Mouse (Mus musculus): Measurements from ENCODE around the gene Tnks2. TPM values are rescaled to one million over a fixed set of nuclear protein-coding genes. Genes with fewer than 3 reads are reported as not detected.

Tnks2 gene
- polyA plus RNA-seq, 1 experiment from 2014 or later, result 52.3 TPM

DNA sequence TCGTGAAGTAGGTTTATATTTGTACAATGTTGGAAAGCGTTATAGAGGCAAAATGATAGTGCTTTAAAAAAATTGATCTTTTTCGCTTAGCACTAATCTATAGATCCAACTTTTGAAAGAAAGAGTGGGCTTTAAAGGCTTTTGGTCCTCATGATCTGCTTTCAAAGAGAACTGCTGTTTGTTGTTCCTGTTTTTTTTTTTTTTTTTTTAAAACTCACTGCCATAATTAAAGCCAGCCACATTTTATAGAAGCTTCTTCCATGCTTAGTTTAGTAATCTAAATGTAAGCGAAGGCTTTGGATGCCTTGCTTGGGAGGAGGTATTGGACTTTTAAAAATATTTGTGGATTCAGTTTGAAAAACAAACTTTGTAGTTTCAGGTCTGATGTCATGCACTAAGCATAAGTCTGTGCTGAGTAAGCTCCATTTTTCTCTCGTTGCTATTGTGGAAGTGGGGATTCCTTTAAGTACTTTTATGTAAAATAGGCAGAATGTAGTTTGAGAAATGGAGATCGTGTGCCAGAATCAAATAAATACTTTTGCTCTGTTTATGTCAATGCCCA lies 93.8 kb downstream of the Tnks2 start:
- no peak for ATAC-seq (ENCODE audit: low FRiP score, low read depth)
- H3K9me3 ChIP-seq, result no peaks in the 10 kb centered on the region
- peaks cover 25% of the 10 kb centered on the region for H3K4me1 ChIP-seq
- no peak overlapping the region for H3K27ac ChIP-seq
- H3K4me2 ChIP-seq (replicated peaks), result peak overlapping the region; percentile 70
- H3K36me3 ChIP-seq, result no peaks in the 10 kb centered on the region
- H3K9ac ChIP-seq, result no peak overlapping the region
- 0 out of 2 replicates have a peak overlapping the region, but pooled peaks have one; percentile 88 for H3K4me3 ChIP-seq
- H3K27me3 ChIP-seq, result no peaks in the 10 kb centered on the region
- WGBS, result 69% methylated on average over 6 of the region's 6 CpGs

DNA sequence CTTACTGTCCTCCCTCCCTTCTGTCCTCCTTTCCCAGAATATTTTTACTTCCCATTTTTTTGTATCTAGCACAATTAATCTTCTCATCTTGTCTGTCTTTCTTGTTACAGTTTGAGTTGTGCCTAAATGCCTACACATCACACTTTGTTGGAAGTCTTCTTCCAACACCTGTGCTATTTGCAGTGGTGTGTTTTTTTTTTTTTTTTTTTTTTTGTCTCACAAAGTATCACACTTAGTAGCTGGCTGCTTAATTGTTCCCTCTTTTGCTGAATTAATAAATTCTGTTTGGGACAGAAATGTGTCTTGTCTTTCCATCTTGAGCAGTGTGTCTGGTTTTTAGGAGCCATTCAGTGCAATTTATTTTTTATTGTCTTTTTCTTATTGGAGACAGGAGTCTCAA lies 95.8 kb downstream of the Tnks2 start:
- Histone ChIP-seq H3K9me3 (no peaks in the 10 kb centered on the region), H3K36me3 (no peaks in the 10 kb centered on the region), H3K4me3 (no peak overlapping the region), H3K4me2 (replicated peaks) (no peak overlapping the region), H3K27ac (no peak overlapping the region), H3K9ac (no peak overlapping the region), H3K27me3 (no peaks in the 10 kb centered on the region), H3K4me1 (peaks cover 23% of the 10 kb centered on the region)
- ATAC-seq (ENCODE audit: low FRiP score, low read depth), result no peak

DNA sequence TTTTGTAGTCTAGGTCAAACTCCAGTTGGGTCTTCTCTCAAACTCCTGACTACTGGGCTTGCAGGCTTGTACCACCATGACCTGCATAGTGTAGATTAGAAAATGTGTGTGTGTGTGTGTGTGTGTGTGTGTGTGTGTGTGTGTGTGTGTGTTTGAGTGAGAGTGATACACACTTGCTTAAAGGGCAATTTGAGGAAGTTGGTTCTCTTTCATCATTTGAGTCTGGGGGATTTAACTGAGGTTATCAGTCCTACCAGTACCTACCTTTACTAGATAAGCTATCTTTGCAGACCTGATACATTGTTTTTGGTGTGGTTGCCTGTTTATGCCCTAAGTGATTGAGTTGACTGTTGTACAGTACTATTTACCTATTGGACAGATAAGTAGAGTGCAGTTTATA lies 98.1 kb downstream of the Tnks2 start:
- Histone ChIP-seq H3K9me3 (no peaks in the 10 kb centered on the region), H3K9ac (no peak overlapping the region), H3K27ac (no peak overlapping the region), H3K4me1 (peaks cover 14% of the 10 kb centered on the region), H3K4me3 (no peak overlapping the region), H3K36me3 (no peaks in the 10 kb centered on the region; the same call in 1 of the 2 replicates), H3K27me3 (no peaks in the 10 kb centered on the region), H3K4me2 (replicated peaks) (no peak overlapping the region)
- ATAC-seq (ENCODE audit: low FRiP score, low read depth), result no peak

DNA sequence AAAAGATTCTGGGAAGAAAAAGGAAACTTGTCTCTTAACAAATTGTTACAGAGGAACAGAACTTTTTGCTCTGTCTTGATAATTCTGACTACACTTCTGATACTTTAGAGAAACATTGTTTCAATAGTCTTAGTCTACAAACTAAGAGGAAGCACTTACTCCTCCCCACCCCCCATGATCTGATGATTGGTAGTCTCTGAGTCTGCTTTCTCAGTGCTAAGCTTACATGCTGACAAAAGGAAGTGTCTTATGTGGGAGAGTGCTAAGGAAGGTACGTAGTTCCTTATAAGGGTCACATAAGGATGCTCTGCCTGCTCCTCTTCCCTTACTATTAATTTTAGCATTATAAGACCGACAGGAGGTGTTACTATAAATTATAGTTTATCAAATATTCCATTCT lies 98.6 kb downstream of the Tnks2 start:
- H3K4me1 ChIP-seq, result peaks cover 10% of the 10 kb centered on the region
- 93% methylated on average over 2 of the region's 2 CpGs for WGBS
- H3K9me3 ChIP-seq, result no peaks in the 10 kb centered on the region
- no peak overlapping the region for H3K27ac ChIP-seq
- H3K4me2 ChIP-seq (replicated peaks), result no peak overlapping the region
- no peaks in the 10 kb centered on the region; the same call in 1 of the 2 replicates for H3K36me3 ChIP-seq
- no peak overlapping the region for H3K9ac ChIP-seq
- no peak for ATAC-seq (ENCODE audit: low FRiP score, low read depth)
- no peaks in the 10 kb centered on the region for H3K27me3 ChIP-seq
- no peak overlapping the region for H3K4me3 ChIP-seq

DNA sequence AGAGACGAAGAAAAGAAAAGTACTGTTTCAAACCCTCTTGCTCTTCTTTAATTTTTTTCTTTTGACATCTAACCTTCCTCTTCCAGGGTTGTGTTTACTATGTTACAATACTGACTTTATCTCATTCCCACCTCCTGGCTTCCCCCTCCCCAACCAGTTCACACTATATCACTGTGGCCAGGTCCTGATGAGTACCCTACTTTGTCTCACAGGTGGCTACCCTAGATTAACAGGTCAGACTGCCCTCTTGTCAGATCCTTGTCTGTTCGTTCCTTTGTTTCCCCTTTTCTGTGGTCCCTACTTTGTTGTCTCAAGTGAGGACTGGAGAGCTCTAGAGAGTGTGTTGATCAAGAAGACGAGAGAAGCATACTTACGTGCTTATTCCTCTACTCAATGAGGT lies 102.3 kb downstream of the Tnks2 start:
- WGBS, result 93% methylated on average over 4 of the region's 4 CpGs
- Histone ChIP-seq H3K4me3 (no peak overlapping the region), H3K27me3 (no peaks in the 10 kb centered on the region), H3K9ac (no peak overlapping the region), H3K36me3 (no peaks in the 10 kb centered on the region; the same call in 1 of the 2 replicates), H3K4me1 (no peaks in the 10 kb centered on the region), H3K4me2 (replicated peaks) (no peak overlapping the region), H3K27ac (no peak overlapping the region), H3K9me3 (no peaks in the 10 kb centered on the region)
- no peak for ATAC-seq (ENCODE audit: low FRiP score, low read depth)

DNA sequence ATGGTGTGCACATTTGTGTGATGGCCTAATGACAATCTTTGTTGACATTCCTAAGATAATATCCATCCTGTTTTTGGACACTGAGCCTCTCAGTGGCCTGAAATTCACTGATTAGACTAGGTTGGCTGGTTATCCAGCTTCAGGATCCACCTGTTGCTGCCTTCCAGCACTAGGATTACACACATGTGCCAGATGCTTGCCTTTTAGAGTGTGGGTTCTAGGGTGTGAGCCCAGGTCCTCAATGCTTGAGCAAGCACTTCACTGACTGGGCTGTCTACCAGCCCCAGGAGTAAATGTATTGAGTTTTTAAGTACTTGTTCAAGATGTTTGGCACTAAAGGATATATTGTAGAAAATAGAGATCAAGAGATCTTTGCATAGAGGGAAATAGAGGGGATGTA lies 104.0 kb downstream of the Tnks2 start:
- H3K9me3 ChIP-seq, result no peaks in the 10 kb centered on the region
- no peak for ATAC-seq (ENCODE audit: low FRiP score, low read depth)
- H3K9ac ChIP-seq, result no peak overlapping the region
- H3K27ac ChIP-seq, result no peak overlapping the region
- H3K27me3 ChIP-seq, result no peaks in the 10 kb centered on the region
- no peaks in the 10 kb centered on the region; the same call in 1 of the 2 replicates for H3K36me3 ChIP-seq
- no peaks in the 10 kb centered on the region for H3K4me1 ChIP-seq
- no peak overlapping the region for H3K4me2 ChIP-seq (replicated peaks)
- H3K4me3 ChIP-seq, result no peak overlapping the region

DNA sequence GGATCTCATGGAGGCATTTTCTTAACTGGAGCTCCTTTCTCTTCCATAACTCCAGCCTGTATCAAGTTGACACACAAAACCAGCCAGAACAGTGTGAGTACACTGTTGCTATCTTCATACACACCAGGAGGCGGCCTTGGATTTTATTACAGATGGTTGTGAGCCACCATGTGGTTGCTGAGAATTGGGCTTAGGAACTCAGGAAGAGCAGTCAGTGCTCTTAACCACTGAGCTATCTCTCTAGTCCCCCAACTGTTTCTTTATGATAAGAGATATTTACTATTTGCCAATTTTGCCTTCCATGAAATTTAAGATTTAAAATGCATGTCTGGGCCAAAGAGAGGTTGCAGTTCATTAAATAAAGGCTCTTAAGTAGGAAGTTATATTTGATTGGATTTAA lies 106.0 kb downstream of the Tnks2 start:
- no peak overlapping the region for H3K27ac ChIP-seq
- no peaks in the 10 kb centered on the region for H3K9me3 ChIP-seq
- H3K36me3 ChIP-seq, result peaks cover 5% of the 10 kb centered on the region
- WGBS, result 79% methylated on average over 1 of the region's 1 CpGs
- H3K4me1 ChIP-seq, result no peaks in the 10 kb centered on the region
- H3K4me3 ChIP-seq, result no peak overlapping the region
- no peaks in the 10 kb centered on the region for H3K27me3 ChIP-seq
- no peak overlapping the region for H3K9ac ChIP-seq
- H3K4me2 ChIP-seq (replicated peaks), result no peak overlapping the region
- ATAC-seq (ENCODE audit: low FRiP score, low read depth), result no peak

Other genes with a start within 250 kb of the Tnks2 start
- 8.9 and 11.4 TPM in 2 replicates for gene Ppp1r3c, start 97.6 kb upstream of the Tnks2 start, polyA plus RNA-seq (2015; fragmentation: Nextera tagmentation; extraction: Ambion mirVana)
- 5.5 and 8.1 TPM in 2 replicates for gene Fgfbp3, start 85.4 kb downstream of the Tnks2 start, polyA plus RNA-seq (2015; fragmentation: Nextera tagmentation; extraction: Ambion mirVana)
- 10.4 and 11.6 TPM in 2 replicates for gene Btaf1, start 91.8 kb downstream of the Tnks2 start, polyA plus RNA-seq (2015; fragmentation: Nextera tagmentation; extraction: Ambion mirVana)

Data from limb, embryonic 13.5 days (tissue).